Mouse (Mus musculus): ENCODE results near the gene Actl6a.

GRCm38 (mm10) chr3:32762962-32763361, 56.9 kb downstream of the Actl6a start:
- TF ChIP-seq POLR2A (IDR thresholded peaks at IDR 0.05; ENCODE audit: borderline replicate concordance, extremely low read depth, low read depth, low read length) = no peak
- TF ChIP-seq CTCF (IDR thresholded peaks at IDR 0.05; ENCODE audit: insufficient read depth, low read length) = no peak
